Mouse (Mus musculus): ENCODE measurements around the gene Arfgef3. TPM values are rescaled to one million over a fixed set of nuclear protein-coding genes. Genes with fewer than 3 reads are reported as not detected.

Gene Arfgef3
- polyA plus RNA-seq, 1 experiment from 2014 or later, result 6.4 TPM

GRCm38 (mm10) chr10:18678836-18679235 is 64.9 kb downstream of the Arfgef3 start:
- H3K36me3 ChIP-seq, result peaks cover 34% of the 10 kb centered on the region
- no peaks in the 10 kb centered on the region for H3K9me3 ChIP-seq
- no peak overlapping the region for H3K9ac ChIP-seq
- 91% methylated on average over 4 of the region's 4 CpGs for WGBS
- H3K4me3 ChIP-seq, result no peak overlapping the region
- peaks cover 3% of the 10 kb centered on the region for H3K4me1 ChIP-seq (replicated peaks)
- ATAC-seq (ENCODE audit: low FRiP score, low read depth), result no peak
- H3K27me3 ChIP-seq, result no peaks in the 10 kb centered on the region
- H3K27ac ChIP-seq (replicated peaks), result no peak overlapping the region
- no peak overlapping the region for H3K4me2 ChIP-seq

GRCm38 (mm10) chr10:18664794-18665193 is 79.0 kb downstream of the Arfgef3 start:
- no peak for ATAC-seq (ENCODE audit: low FRiP score, low read depth)
- Histone ChIP-seq H3K9me3 (no peaks in the 10 kb centered on the region), H3K9ac (no peak overlapping the region), H3K27me3 (no peaks in the 10 kb centered on the region), H3K27ac (replicated peaks) (no peak overlapping the region), H3K36me3 (peaks cover 9% of the 10 kb centered on the region), H3K4me3 (no peak overlapping the region), H3K4me1 (replicated peaks) (no peaks in the 10 kb centered on the region), H3K4me2 (no peak overlapping the region)
- WGBS, result 96% methylated on average over 11 of the region's 11 CpGs

- peaks cover 14% of the 10 kb centered on the region for H3K36me3 ChIP-seq
- H3K27me3 ChIP-seq, result no peaks in the 10 kb centered on the region
- no peaks in the 10 kb centered on the region for H3K9me3 ChIP-seq
- H3K4me2 ChIP-seq, result no peak overlapping the region
- H3K4me1 ChIP-seq (replicated peaks), result no peaks in the 10 kb centered on the region
- H3K9ac ChIP-seq, result no peak overlapping the region
- 84% methylated on average over 2 of the region's 2 CpGs for WGBS
- no peak for ATAC-seq (ENCODE audit: low FRiP score, low read depth)
- no peak overlapping the region for H3K4me3 ChIP-seq
- H3K27ac ChIP-seq (replicated peaks), result no peak overlapping the region
Observed at GRCm38 (mm10) chr10:18664016-18664415, 79.7 kb downstream of the Arfgef3 start.

- H3K4me2 ChIP-seq, result no peak overlapping the region
- H3K4me3 ChIP-seq, result no peak overlapping the region
- no peaks in the 10 kb centered on the region for H3K27me3 ChIP-seq
- no peak overlapping the region for H3K9ac ChIP-seq
- no peaks in the 10 kb centered on the region for H3K9me3 ChIP-seq
- ATAC-seq (ENCODE audit: low FRiP score, low read depth), result no peak
- no peak overlapping the region for H3K27ac ChIP-seq (replicated peaks)
- peaks cover 23% of the 10 kb centered on the region for H3K36me3 ChIP-seq
- H3K4me1 ChIP-seq (replicated peaks), result no peaks in the 10 kb centered on the region
- WGBS, result 77% methylated on average over 1 of the region's 1 CpGs
Observed at GRCm38 (mm10) chr10:18661606-18662220, 82.0 kb downstream of the Arfgef3 start.

- whole genome bisulfite sequencing, result 94% methylated on average over 2 of the region's 2 CpGs
- Histone ChIP-seq H3K4me3 (no peak overlapping the region), H3K27ac (replicated peaks) (no peak overlapping the region), H3K4me1 (replicated peaks) (no peaks in the 10 kb centered on the region), H3K9me3 (no peaks in the 10 kb centered on the region), H3K9ac (no peak overlapping the region), H3K36me3 (peaks cover 27% of the 10 kb centered on the region), H3K4me2 (no peak overlapping the region), H3K27me3 (no peaks in the 10 kb centered on the region)
- no peak for ATAC-seq (ENCODE audit: low FRiP score, low read depth)
Observed at GRCm38 (mm10) chr10:18660998-18661397, 82.8 kb downstream of the Arfgef3 start.

- H3K4me1 ChIP-seq (replicated peaks), result no peaks in the 10 kb centered on the region
Observed at GRCm38 (mm10) chr10:18657588-18657987, 86.2 kb downstream of the Arfgef3 start.

GRCm38 (mm10) chr10:18647069-18647468 is 96.7 kb downstream of the Arfgef3 start:
- no peak overlapping the region for H3K9ac ChIP-seq
- ATAC-seq (ENCODE audit: low FRiP score, low read depth), result no peak
- no peak overlapping the region for H3K27ac ChIP-seq (replicated peaks)
- no peaks in the 10 kb centered on the region for H3K4me1 ChIP-seq (replicated peaks)
- H3K36me3 ChIP-seq, result peaks cover 36% of the 10 kb centered on the region
- no peaks in the 10 kb centered on the region for H3K9me3 ChIP-seq
- WGBS, result 58% methylated on average over 1 of the region's 1 CpGs
- no peaks in the 10 kb centered on the region for H3K27me3 ChIP-seq
- H3K4me2 ChIP-seq, result no peak overlapping the region
- no peak overlapping the region for H3K4me3 ChIP-seq

More at GRCm38 (mm10) chr10:18657588-18657987, 86.2 kb downstream of the Arfgef3 start:
- WGBS, result 93% methylated on average over 1 of the region's 1 CpGs
- Histone ChIP-seq H3K9ac (no peak overlapping the region), H3K36me3 (peaks cover 36% of the 10 kb centered on the region), H3K27ac (replicated peaks) (no peak overlapping the region), H3K9me3 (no peaks in the 10 kb centered on the region), H3K27me3 (no peaks in the 10 kb centered on the region), H3K4me3 (no peak overlapping the region), H3K4me2 (no peak overlapping the region)
- no peak for ATAC-seq (ENCODE audit: low FRiP score, low read depth)

- Histone ChIP-seq H3K4me2 (no peak overlapping the region), H3K36me3 (peaks cover 27% of the 10 kb centered on the region), H3K9me3 (no peaks in the 10 kb centered on the region), H3K9ac (no peak overlapping the region), H3K4me1 (replicated peaks) (no peaks in the 10 kb centered on the region), H3K4me3 (no peak overlapping the region), H3K27ac (replicated peaks) (no peak overlapping the region), H3K27me3 (no peaks in the 10 kb centered on the region)
- 90% methylated on average over 10 of the region's 10 CpGs for WGBS
- no peak for ATAC-seq (ENCODE audit: low FRiP score, low read depth)
Observed at GRCm38 (mm10) chr10:18646035-18646434, 97.7 kb downstream of the Arfgef3 start.

GRCm38 (mm10) chr10:18644346-18644745 is 99.4 kb downstream of the Arfgef3 start:
- H3K4me3 ChIP-seq, result no peak overlapping the region
- H3K27ac ChIP-seq (replicated peaks), result no peak overlapping the region
- no peak overlapping the region for H3K9ac ChIP-seq
- WGBS, result 87% methylated on average over 1 of the region's 1 CpGs
- peaks cover 27% of the 10 kb centered on the region for H3K36me3 ChIP-seq
- H3K9me3 ChIP-seq, result no peaks in the 10 kb centered on the region
- no peak overlapping the region for H3K4me2 ChIP-seq
- ATAC-seq (ENCODE audit: low FRiP score, low read depth), result no peak
- H3K27me3 ChIP-seq, result no peaks in the 10 kb centered on the region
- no peaks in the 10 kb centered on the region for H3K4me1 ChIP-seq (replicated peaks)

GRCm38 (mm10) chr10:18643506-18643905 is 100.2 kb downstream of the Arfgef3 start:
- Histone ChIP-seq H3K4me3 (no peak overlapping the region), H3K4me1 (replicated peaks) (no peaks in the 10 kb centered on the region), H3K27me3 (no peaks in the 10 kb centered on the region), H3K9me3 (no peaks in the 10 kb centered on the region), H3K9ac (no peak overlapping the region), H3K4me2 (no peak overlapping the region), H3K36me3 (peaks cover 23% of the 10 kb centered on the region), H3K27ac (replicated peaks) (no peak overlapping the region)
- no peak for ATAC-seq (ENCODE audit: low FRiP score, low read depth)
- 76% methylated on average over 3 of the region's 3 CpGs for WGBS

- H3K4me1 ChIP-seq (replicated peaks), result no peaks in the 10 kb centered on the region
- no peaks in the 10 kb centered on the region for H3K9me3 ChIP-seq
- H3K36me3 ChIP-seq, result peaks cover 23% of the 10 kb centered on the region
- H3K27ac ChIP-seq (replicated peaks), result no peak overlapping the region
- no peak overlapping the region for H3K9ac ChIP-seq
- H3K4me2 ChIP-seq, result no peak overlapping the region
- H3K4me3 ChIP-seq, result no peak overlapping the region
- no peaks in the 10 kb centered on the region for H3K27me3 ChIP-seq
- ATAC-seq (ENCODE audit: low FRiP score, low read depth), result no peak
- WGBS, result 73% methylated on average over 5 of the region's 5 CpGs
Observed at GRCm38 (mm10) chr10:18642854-18643253, 100.9 kb downstream of the Arfgef3 start.

GRCm38 (mm10) chr10:18640596-18640995 is 103.2 kb downstream of the Arfgef3 start:
- no peak overlapping the region for H3K9ac ChIP-seq
- no peaks in the 10 kb centered on the region for H3K9me3 ChIP-seq
- H3K27ac ChIP-seq (replicated peaks), result no peak overlapping the region
- H3K4me3 ChIP-seq, result no peak overlapping the region
- H3K4me2 ChIP-seq, result no peak overlapping the region
- no peaks in the 10 kb centered on the region for H3K27me3 ChIP-seq
- H3K36me3 ChIP-seq, result peaks cover 6% of the 10 kb centered on the region
- WGBS, result 87% methylated on average over 5 of the region's 5 CpGs
- no peak for ATAC-seq (ENCODE audit: low FRiP score, low read depth)
- no peaks in the 10 kb centered on the region for H3K4me1 ChIP-seq (replicated peaks)

GRCm38 (mm10) chr10:18635450-18635849 is 108.3 kb downstream of the Arfgef3 start:
- H3K9ac ChIP-seq, result no peak overlapping the region
- H3K36me3 ChIP-seq, result no peaks in the 10 kb centered on the region
- no peak overlapping the region for H3K4me2 ChIP-seq
- H3K27me3 ChIP-seq, result no peaks in the 10 kb centered on the region
- H3K4me3 ChIP-seq, result no peak overlapping the region
- no peaks in the 10 kb centered on the region for H3K4me1 ChIP-seq (replicated peaks)
- no peaks in the 10 kb centered on the region for H3K9me3 ChIP-seq
- ATAC-seq (ENCODE audit: low FRiP score, low read depth), result no peak
- no peak overlapping the region for H3K27ac ChIP-seq (replicated peaks)
- 89% methylated on average over 9 of the region's 9 CpGs for WGBS

Measured in hindbrain, embryonic 15.5 days (tissue).